Mouse (Mus musculus) stomach, embryonic 14.5 days (tissue): ENCODE data around the gene Hoxd4. TPM values are rescaled to one million over a fixed set of nuclear protein-coding genes. Genes with fewer than 3 reads are reported as not detected.

ENCODE experiments used
- ATAC-seq: fragments of 200-750 bp; cut with Nextera tagmentation; 2 replicates; pipeline ENCODE4 v1.8.0; 2017; ENCODE audit warnings: low read depth, moderate TSS enrichment; ENCODE audit not compliant: insufficient number of reproducible peaks, insufficient read depth, low FRiP score
- H3K27ac ChIP-seq: fragments of 300-500 bp; sonication (generic); 2 replicates; pipeline ENCODE4 v1.5.1; 2014; ENCODE audit warnings: mild to moderate bottlenecking, low read length, moderate library complexity, mixed read lengths
- H3K27me3 ChIP-seq: fragments of 300-500 bp; sonication (generic); 2 replicates; pipeline ENCODE4 v1.6.1; 2014; ENCODE audit warnings: low read length, control low read depth, mixed read lengths; ENCODE audit not compliant: control insufficient read depth, insufficient read depth
- H3K36me3 ChIP-seq: fragments of 300-500 bp; sonication (generic); 2 replicates; pipeline ENCODE4 v1.6.1; 2014; ENCODE audit warnings: mild to moderate bottlenecking, control low read depth, low read length, moderate library complexity, mixed read lengths; ENCODE audit not compliant: control insufficient read depth, insufficient read depth
- H3K4me1 ChIP-seq: fragments of 300-500 bp; sonication (generic); 2 replicates; pipeline ENCODE4 v1.6.1; 2014; ENCODE audit warnings: low read length, control low read depth, mixed read lengths; ENCODE audit not compliant: control insufficient read depth, insufficient read depth
- H3K4me2 ChIP-seq: fragments of 300-500 bp; sonication (generic); replicated peaks from 2 replicates; pipeline ENCODE4 v1.6.1; 2014; ENCODE audit warnings: low read depth, low read length, control low read depth
- H3K4me3 ChIP-seq: fragments of 300-500 bp; sonication (generic); 2 replicates; pipeline ENCODE4 v1.5.1; 2014; ENCODE audit warnings: low read depth, low read length, control low read depth
- H3K9ac ChIP-seq: fragments of 300-500 bp; sonication (generic); replicated peaks from 2 replicates; pipeline ENCODE4 v1.6.1; 2014; ENCODE audit warnings: low read depth, mild to moderate bottlenecking, control low read depth, low read length, moderate library complexity, mixed read lengths
- H3K9me3 ChIP-seq: fragments of 300-500 bp; sonication (generic); 2 replicates; pipeline ENCODE4 v1.6.1; 2016; ENCODE audit warnings: low read depth, low read length, control low read depth; ENCODE audit not compliant: control insufficient read depth
- WGBS: fragments of 180-500 bp; shearing (Covaris S2); extraction: QIAGEN DNeasy Blood & Tissue Kit; methylation state at CpG from one replicate; pipeline ENCODE4 v1.1.7; 2014; 5-methylcytosine and 5-hydroxymethylcytosine counted together
- polyA plus RNA-seq: library from polyadenylated mRNA; unstranded; fragments of >200 nt; fragmentation: Nextera tagmentation; extraction: Ambion mirVana; gene quantifications from 2 replicates; pipeline ENCODE4 v1.2.1, GENCODE M21; 2014

Gene Hoxd4
- polyA plus RNA-seq, 1 experiment from 2014 or later, result 0.81 TPM

DNA sequence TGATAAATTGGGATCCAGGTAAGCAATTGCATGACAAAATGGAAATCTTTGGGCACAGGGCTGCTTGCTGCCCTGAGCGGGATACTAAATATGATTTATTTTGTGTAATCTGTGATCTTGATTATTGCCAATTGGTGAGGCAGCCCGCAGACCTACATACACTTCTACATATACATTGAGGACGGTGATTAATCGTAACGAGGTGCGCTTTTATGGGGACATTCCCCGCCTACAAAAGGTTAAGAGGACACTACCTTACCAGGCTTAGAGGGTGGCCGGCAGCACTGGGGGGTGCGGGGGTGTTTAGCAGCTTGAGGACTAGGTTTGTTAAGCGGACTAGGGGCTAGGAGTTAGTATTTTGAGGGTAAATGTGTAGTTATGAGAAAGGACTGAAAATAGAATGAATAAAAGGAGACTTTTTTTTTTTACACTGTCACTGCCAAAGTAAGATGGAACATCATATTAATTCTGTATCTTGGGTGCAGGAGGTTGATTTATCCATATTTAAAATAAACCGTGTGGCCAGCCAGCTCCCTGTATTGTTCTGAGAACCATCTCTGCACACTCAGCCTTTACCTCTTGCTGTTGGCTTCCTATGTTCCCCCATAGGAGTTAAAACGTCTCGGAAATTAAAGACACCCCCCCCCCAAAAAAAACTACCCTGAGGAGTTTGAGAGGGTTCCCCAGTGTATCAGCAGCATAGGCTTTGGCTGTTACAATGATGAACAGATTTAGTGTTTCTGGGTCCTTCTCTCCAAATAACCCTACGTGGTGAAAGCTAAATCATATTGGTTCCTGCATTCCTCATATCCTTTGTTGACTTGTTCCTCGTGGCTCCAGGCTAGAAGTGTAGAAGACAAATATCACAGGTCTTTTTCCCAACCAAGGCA lies 25.2 kb downstream of the Hoxd4 start:
- no peaks in the 10 kb centered on the region for H3K4me1 ChIP-seq
- H3K9ac ChIP-seq, result no peak overlapping the region
- no peak for ATAC-seq
- peak overlapping the region; percentile 16; the same call in 1 of the 2 replicates for H3K27ac ChIP-seq
- no peaks in the 10 kb centered on the region for H3K9me3 ChIP-seq
- no peaks in the 10 kb centered on the region for H3K36me3 ChIP-seq
- 2% methylated on average over 15 of the region's 15 CpGs for WGBS
- 0 out of 2 replicates have a peak overlapping the region, but pooled peaks have one; percentile 19 for H3K4me2 ChIP-seq
- H3K27me3 ChIP-seq, result peaks cover 64% of the 10 kb centered on the region
- peak overlapping the region; percentile 8; the same call in 1 of the 2 replicates for H3K4me3 ChIP-seq

DNA sequence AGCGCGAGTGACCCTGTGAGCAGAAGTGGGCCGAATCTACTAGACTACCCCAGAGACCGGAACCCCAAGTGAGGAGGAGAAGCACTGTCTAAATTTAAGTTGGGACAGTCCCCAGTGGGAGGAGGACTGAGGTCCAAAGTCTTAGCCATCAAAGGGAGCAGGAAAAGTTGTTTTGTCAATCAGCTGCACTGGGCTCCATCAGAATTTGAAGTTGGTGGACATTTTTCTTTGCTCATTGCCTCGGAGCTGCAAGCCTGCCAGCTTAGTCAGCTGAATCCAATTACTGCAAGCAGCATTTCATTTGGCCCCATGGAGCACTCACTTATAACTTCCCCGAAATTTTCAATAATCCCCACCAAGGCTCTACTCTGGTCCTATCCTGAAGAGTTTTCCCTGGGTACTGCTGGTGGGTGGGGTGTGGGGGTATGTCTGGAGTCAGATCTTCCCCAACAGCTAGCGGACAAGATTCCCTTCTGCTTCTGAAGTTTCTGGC lies 25.9 kb downstream of the Hoxd4 start:
- ATAC-seq, result no peak
- H3K27me3 ChIP-seq, result peaks cover 63% of the 10 kb centered on the region
- H3K4me2 ChIP-seq, result no peak overlapping the region
- H3K4me3 ChIP-seq, result peak overlapping the region; percentile 3; the same call in 1 of the 2 replicates
- H3K27ac ChIP-seq, result peak overlapping the region; percentile 16; the same call in 1 of the 2 replicates
- H3K36me3 ChIP-seq, result no peaks in the 10 kb centered on the region
- H3K4me1 ChIP-seq, result no peaks in the 10 kb centered on the region
- WGBS, result 12% methylated on average over 7 of the region's 7 CpGs
- H3K9ac ChIP-seq, result no peak overlapping the region
- H3K9me3 ChIP-seq, result no peaks in the 10 kb centered on the region

DNA sequence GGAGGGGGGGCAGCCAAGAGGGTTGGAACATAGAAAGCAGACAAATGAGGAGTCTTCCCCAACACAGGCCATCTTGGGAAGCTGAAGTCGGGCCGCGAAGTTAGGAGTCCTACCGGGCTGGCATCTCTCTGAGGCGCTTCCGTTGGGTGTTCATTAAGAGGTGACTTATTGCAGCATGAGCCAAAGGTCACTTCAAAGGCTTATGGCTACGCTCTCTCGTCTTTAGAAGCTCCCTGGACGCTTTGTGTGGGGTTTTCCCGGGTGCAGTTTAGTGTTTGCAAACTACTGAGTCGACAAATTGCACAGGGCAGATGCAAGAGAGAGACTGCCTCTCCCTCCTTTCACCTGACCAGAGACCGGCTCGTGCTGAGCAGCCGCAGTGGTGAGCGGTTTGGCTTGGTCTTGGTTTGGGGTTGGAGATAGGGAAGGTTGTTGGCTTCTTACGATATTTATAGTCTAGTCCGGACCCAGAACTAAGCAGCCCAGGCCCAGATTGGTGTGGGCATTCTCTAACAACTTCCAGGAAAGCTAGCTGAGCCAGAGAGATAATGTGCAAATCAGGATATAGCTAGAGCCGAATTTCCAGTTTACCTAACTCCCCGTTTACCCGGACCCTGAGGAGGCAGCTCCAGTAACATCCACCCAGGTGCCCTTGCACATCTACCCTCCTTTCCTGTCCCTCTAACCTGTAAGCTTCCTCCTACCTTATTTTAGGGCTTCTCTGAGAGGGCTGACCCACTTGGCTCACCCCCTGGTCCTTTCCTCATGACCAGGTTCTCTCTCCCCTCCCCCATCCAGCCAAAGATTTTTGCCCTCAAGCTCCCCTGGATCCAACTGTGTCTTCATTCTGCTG lies 27.1 kb downstream of the Hoxd4 start:
- no peaks in the 10 kb centered on the region for H3K4me1 ChIP-seq
- H3K4me3 ChIP-seq, result peak overlapping the region; percentile 5; the same call in 1 of the 2 replicates
- 2% methylated on average over 20 of the region's 20 CpGs for WGBS
- peaks cover 70% of the 10 kb centered on the region for H3K27me3 ChIP-seq
- no peak overlapping the region for H3K27ac ChIP-seq
- no peaks in the 10 kb centered on the region for H3K9me3 ChIP-seq
- ATAC-seq, result no peak
- H3K36me3 ChIP-seq, result no peaks in the 10 kb centered on the region
- H3K9ac ChIP-seq, result no peak overlapping the region
- H3K4me2 ChIP-seq, result no peak overlapping the region

DNA sequence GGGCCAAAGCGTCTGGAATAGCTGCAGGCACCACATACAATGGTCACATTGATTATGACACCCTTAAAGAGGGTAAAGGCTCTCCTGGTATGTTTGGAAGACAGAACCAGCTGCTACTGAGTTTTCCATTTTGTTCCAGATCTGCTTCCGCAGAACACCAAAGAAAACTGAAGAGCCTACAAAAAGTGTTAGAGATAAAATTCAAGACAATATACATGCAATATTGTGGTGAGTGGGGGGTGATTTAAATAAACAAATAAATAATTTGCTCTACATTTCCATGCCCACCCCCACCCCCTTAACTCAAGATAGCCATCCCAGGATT lies 27.7 kb downstream of the Hoxd4 start:
- H3K9me3 ChIP-seq, result no peaks in the 10 kb centered on the region
- ATAC-seq, result no peak
- WGBS, result 17% methylated on average over 2 of the region's 2 CpGs
- H3K4me3 ChIP-seq, result 0 out of 2 replicates have a peak overlapping the region, but pooled peaks have one; percentile 5
- no peaks in the 10 kb centered on the region for H3K36me3 ChIP-seq
- H3K9ac ChIP-seq, result no peak overlapping the region
- no peak overlapping the region for H3K27ac ChIP-seq
- no peaks in the 10 kb centered on the region for H3K4me1 ChIP-seq
- H3K4me2 ChIP-seq, result no peak overlapping the region
- peaks cover 74% of the 10 kb centered on the region for H3K27me3 ChIP-seq

DNA sequence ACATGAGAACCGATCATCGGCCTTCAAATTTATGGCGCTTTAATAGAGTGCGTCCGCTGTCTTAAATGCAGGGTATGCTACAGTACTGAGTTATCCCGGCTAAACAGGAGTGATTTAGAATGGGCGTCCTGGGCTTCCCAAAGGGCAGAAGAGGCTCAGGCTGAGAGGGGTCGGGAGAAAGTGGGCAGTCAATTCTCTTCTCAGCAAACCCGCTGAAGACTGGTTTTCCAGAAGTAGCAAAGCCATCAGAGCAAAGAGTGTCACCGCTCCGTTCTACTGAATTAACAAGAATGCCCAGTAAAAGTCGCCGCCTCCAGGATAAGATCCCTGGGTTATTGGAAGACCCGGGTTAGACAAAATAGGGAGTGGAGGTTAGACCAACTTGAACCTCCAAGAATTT lies 28.1 kb downstream of the Hoxd4 start:
- no peaks in the 10 kb centered on the region for H3K4me1 ChIP-seq
- ATAC-seq, result no peak
- H3K9me3 ChIP-seq, result no peaks in the 10 kb centered on the region
- no peaks in the 10 kb centered on the region for H3K36me3 ChIP-seq
- no peak overlapping the region for H3K9ac ChIP-seq
- H3K27ac ChIP-seq, result no peak overlapping the region
- no peak overlapping the region for H3K4me3 ChIP-seq
- peaks cover 74% of the 10 kb centered on the region for H3K27me3 ChIP-seq
- 3% methylated on average over 14 of the region's 14 CpGs for WGBS
- H3K4me2 ChIP-seq, result peak overlapping the region; percentile 15; the same call in 1 of the 2 replicates

DNA sequence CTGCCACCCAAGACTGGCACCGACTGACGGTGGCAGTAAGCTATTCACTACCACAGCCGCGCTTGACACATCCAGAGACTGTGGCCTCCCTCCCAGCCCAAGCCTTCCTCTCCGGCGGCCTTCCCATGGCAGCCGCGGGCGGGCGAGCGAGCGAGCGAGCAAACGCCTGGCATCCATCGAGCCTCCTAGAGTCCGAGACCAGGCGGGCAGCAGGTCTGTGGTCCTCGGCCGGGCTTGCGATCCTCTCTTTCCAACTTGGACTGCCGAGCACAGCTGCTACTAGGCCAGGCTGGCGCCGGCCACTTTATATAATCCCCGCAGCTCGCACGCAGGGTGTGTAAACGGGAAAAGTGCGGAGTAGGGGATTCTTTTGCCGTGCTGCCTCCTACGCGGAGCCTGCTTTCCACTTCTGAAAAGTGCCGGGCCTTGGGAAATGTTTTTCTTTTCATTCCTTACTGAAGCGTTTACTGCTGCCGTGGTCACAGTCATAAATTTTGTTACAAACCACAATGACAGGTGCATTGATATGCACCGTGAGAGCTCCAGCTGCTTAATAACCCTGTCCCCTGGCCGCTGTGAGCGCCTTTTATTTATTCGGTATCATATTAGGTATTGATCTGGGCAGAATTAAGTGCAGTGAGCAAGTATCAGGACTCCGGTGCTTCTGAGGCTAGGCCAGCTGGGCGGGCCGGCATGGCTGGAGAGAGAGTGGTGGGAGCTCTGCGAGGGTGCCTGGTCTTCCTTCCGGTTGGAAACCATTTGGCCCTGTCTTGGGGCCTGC lies 28.8 kb downstream of the Hoxd4 start:
- H3K9ac ChIP-seq, result no peak overlapping the region
- peak overlapping the region; percentile 16; the same call in 1 of the 2 replicates for H3K4me3 ChIP-seq
- peaks cover 77% of the 10 kb centered on the region for H3K27me3 ChIP-seq
- 0 out of 2 replicates have a peak, but pooled peaks have one; percentile 40 for ATAC-seq
- H3K4me2 ChIP-seq, result peak overlapping the region; percentile 15; the same call in 1 of the 2 replicates
- no peaks in the 10 kb centered on the region for H3K4me1 ChIP-seq
- no peaks in the 10 kb centered on the region for H3K9me3 ChIP-seq
- no peak overlapping the region; the same call in 1 of the 2 replicates for H3K27ac ChIP-seq
- 4% methylated on average over 43 of the region's 43 CpGs for WGBS
- H3K36me3 ChIP-seq, result no peaks in the 10 kb centered on the region

DNA sequence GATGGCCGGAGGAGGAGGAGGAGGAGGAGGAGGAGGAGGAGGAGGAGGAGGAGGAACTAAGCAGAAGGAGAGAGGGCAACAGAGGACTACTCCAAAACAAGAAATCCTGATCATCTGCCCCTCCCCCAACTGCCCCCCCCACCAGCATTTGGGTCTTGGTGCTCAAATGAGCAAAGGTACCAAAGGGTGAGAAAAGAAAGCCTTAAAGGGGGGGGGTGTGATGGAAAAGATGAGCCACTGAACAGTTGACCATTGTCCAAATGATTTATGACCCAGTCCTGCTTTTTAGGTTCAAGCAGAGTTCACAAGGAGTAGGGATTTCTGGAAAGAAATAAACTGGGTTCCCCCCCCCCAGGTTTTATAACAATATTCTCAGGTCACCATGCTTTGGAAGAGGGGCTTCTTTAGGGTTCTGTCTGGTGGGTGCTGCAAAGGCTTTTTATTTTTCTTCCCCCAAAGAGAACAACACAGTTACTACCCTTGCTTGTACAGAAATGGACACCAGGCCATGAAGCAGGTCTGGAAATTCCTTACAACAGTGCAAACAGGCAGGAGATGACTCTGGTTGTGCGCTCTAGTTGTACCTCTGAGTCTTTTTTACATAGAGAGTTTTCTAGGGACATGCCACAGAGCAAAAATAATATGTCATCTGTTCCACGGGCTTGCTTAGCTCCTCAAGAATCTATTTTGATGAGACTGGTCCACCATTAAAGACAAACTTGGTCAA lies 29.7 kb downstream of the Hoxd4 start:
- Histone ChIP-seq H3K27me3 (peaks cover 85% of the 10 kb centered on the region), H3K4me2 (no peak overlapping the region), H3K27ac (no peak overlapping the region), H3K9me3 (no peaks in the 10 kb centered on the region), H3K4me3 (no peak overlapping the region), H3K4me1 (no peaks in the 10 kb centered on the region), H3K9ac (no peak overlapping the region), H3K36me3 (no peaks in the 10 kb centered on the region)
- no peak for ATAC-seq
- 39% methylated on average over 2 of the region's 3 CpGs for WGBS
